Mouse (Mus musculus) embryonic facial prominence, embryonic 13.5 days (tissue): ENCODE measurements around the gene Rcc1l. TPM values are rescaled to one million over a fixed set of nuclear protein-coding genes. Genes with fewer than 3 reads are reported as not detected.

Experiments
- ATAC-seq: fragments of 200-750 bp; cut with Nextera tagmentation; 2 replicates; pipeline ENCODE4 v1.8.0; 2017; ENCODE audit warnings: low read depth; ENCODE audit not compliant: insufficient number of reproducible peaks, insufficient read depth, low FRiP score, low TSS enrichment
- H3K27ac ChIP-seq: fragments of 300-500 bp; sonication (generic); 2 replicates; pipeline ENCODE4 v1.5.1; 2015; ENCODE audit warnings: moderate library complexity, mild to moderate bottlenecking, inconsistent platforms
- H3K27me3 ChIP-seq: fragments of 300-500 bp; sonication (generic); 2 replicates; pipeline ENCODE4 v1.6.1; 2015; ENCODE audit warnings: mild to moderate bottlenecking, inconsistent platforms
- H3K36me3 ChIP-seq: fragments of 300-500 bp; sonication (generic); 2 replicates; pipeline ENCODE4 v1.6.1; 2015; ENCODE audit warnings: mild to moderate bottlenecking, inconsistent platforms
- H3K4me1 ChIP-seq: fragments of 300-500 bp; sonication (generic); 2 replicates; pipeline ENCODE4 v1.6.1; 2015; ENCODE audit warnings: inconsistent platforms
- H3K4me2 ChIP-seq: fragments of 300-500 bp; sonication (generic); 2 replicates; pipeline ENCODE4 v1.6.1; 2015; ENCODE audit warnings: moderate library complexity, mild to moderate bottlenecking, inconsistent platforms
- H3K4me3 ChIP-seq: fragments of 300-500 bp; sonication (generic); 2 replicates; pipeline ENCODE4 v1.5.1; 2015; ENCODE audit warnings: mild to moderate bottlenecking, inconsistent platforms
- H3K9ac ChIP-seq: fragments of 300-500 bp; sonication (generic); 2 replicates; pipeline ENCODE4 v1.6.1; 2015; ENCODE audit warnings: mild to moderate bottlenecking, inconsistent platforms
- H3K9me3 ChIP-seq: fragments of 300-500 bp; sonication (generic); 2 replicates; pipeline ENCODE4 v1.6.1; 2016; ENCODE audit warnings: inconsistent platforms
- WGBS: fragments of 180-500 bp; shearing (Covaris S2); methylation state at CpG from one replicate; pipeline ENCODE4 v1.1.7; 2015; ENCODE audit warnings: mixed read lengths; 5-methylcytosine and 5-hydroxymethylcytosine counted together
- polyA plus RNA-seq: library from polyadenylated mRNA; unstranded; fragments of >200 nt; fragmentation: Nextera tagmentation; extraction: Ambion mirVana; gene quantifications from 2 replicates; pipeline ENCODE4 v1.2.1, GENCODE M21; 2015

Gene Rcc1l
- polyA plus RNA-seq, 1 experiment from 2014 or later: 36.9 TPM

- WGBS: 79% methylated on average over 5 of the region's 5 CpGs
- H3K4me1 ChIP-seq: no peaks in the 10 kb centered on the region
- no peak overlapping the region for H3K27ac ChIP-seq
- peaks cover 77% of the 10 kb centered on the region for H3K36me3 ChIP-seq
- H3K4me3 ChIP-seq: no peak overlapping the region
- ATAC-seq: no peak
- H3K9ac ChIP-seq: no peak overlapping the region
- H3K9me3 ChIP-seq: no peaks in the 10 kb centered on the region
- no peak overlapping the region for H3K4me2 ChIP-seq
- H3K27me3 ChIP-seq: no peaks in the 10 kb centered on the region
Observed at GRCm38 (mm10) chr5:134137933-134138332, 38.6 kb downstream of the Rcc1l start.

- 96% methylated on average over 12 of the region's 12 CpGs for WGBS
- Histone ChIP-seq H3K4me3 (no peak overlapping the region), H3K36me3 (peaks cover 63% of the 10 kb centered on the region), H3K27ac (no peak overlapping the region), H3K9ac (no peak overlapping the region), H3K9me3 (no peaks in the 10 kb centered on the region), H3K27me3 (no peaks in the 10 kb centered on the region), H3K4me1 (no peaks in the 10 kb centered on the region), H3K4me2 (no peak overlapping the region)
- no peak for ATAC-seq
Observed at GRCm38 (mm10) chr5:134136022-134136421, 40.6 kb downstream of the Rcc1l start.

- ATAC-seq: no peak
- Histone ChIP-seq H3K4me1 (no peaks in the 10 kb centered on the region), H3K27me3 (no peaks in the 10 kb centered on the region), H3K4me3 (no peak overlapping the region), H3K9ac (no peak overlapping the region), H3K36me3 (peaks cover 51% of the 10 kb centered on the region), H3K27ac (no peak overlapping the region), H3K9me3 (0 out of 2 replicates have a peak, but pooled peaks cover 2% of the 10 kb centered on the region), H3K4me2 (no peak overlapping the region)
- 48% methylated on average over 4 of the region's 4 CpGs for WGBS
Observed at GRCm38 (mm10) chr5:134131586-134131985, 45.0 kb downstream of the Rcc1l start.

GRCm38 (mm10) chr5:134126232-134126631 lies 50.3 kb downstream of the Rcc1l start:
- Histone ChIP-seq H3K36me3 (peaks cover 27% of the 10 kb centered on the region), H3K27me3 (no peaks in the 10 kb centered on the region), H3K4me3 (no peak overlapping the region), H3K27ac (no peak overlapping the region), H3K9me3 (0 out of 2 replicates have a peak, but pooled peaks cover 3% of the 10 kb centered on the region), H3K4me2 (no peak overlapping the region), H3K4me1 (no peaks in the 10 kb centered on the region), H3K9ac (no peak overlapping the region)
- ATAC-seq: no peak
- 87% methylated on average over 2 of the region's 2 CpGs for WGBS

GRCm38 (mm10) chr5:134123846-134124245 lies 52.7 kb downstream of the Rcc1l start:
- Histone ChIP-seq H3K4me3 (no peak overlapping the region), H3K9ac (no peak overlapping the region), H3K36me3 (peaks cover 33% of the 10 kb centered on the region), H3K27ac (no peak overlapping the region), H3K4me1 (peaks cover 5% of the 10 kb centered on the region; the same call in 1 of the 2 replicates), H3K9me3 (0 out of 2 replicates have a peak, but pooled peaks cover 3% of the 10 kb centered on the region), H3K4me2 (no peak overlapping the region), H3K27me3 (no peaks in the 10 kb centered on the region)
- WGBS: 84% methylated on average over 6 of the region's 6 CpGs
- ATAC-seq: no peak

GRCm38 (mm10) chr5:134121893-134122259 lies 54.7 kb downstream of the Rcc1l start:
- no peak overlapping the region for H3K4me2 ChIP-seq
- H3K27me3 ChIP-seq: no peaks in the 10 kb centered on the region
- H3K4me3 ChIP-seq: no peak overlapping the region
- no peak for ATAC-seq
- 0 out of 2 replicates have a peak, but pooled peaks cover 3% of the 10 kb centered on the region for H3K9me3 ChIP-seq
- no peak overlapping the region for H3K27ac ChIP-seq
- 78% methylated on average over 4 of the region's 4 CpGs for WGBS
- peaks cover 31% of the 10 kb centered on the region for H3K36me3 ChIP-seq
- peaks cover 5% of the 10 kb centered on the region; the same call in 1 of the 2 replicates for H3K4me1 ChIP-seq
- H3K9ac ChIP-seq: no peak overlapping the region

GRCm38 (mm10) chr5:134121138-134121892 lies 55.3 kb downstream of the Rcc1l start:
- no peak overlapping the region for H3K4me3 ChIP-seq
- peaks cover 27% of the 10 kb centered on the region; the same call in 1 of the 2 replicates for H3K36me3 ChIP-seq
- no peak overlapping the region for H3K4me2 ChIP-seq
- WGBS: 75% methylated on average over 9 of the region's 9 CpGs
- no peaks in the 10 kb centered on the region for H3K27me3 ChIP-seq
- no peak overlapping the region for H3K27ac ChIP-seq
- H3K4me1 ChIP-seq: peaks cover 5% of the 10 kb centered on the region; the same call in 1 of the 2 replicates
- no peak overlapping the region for H3K9ac ChIP-seq
- ATAC-seq: no peak
- H3K9me3 ChIP-seq: no peaks in the 10 kb centered on the region

GRCm38 (mm10) chr5:134120135-134120534 lies 56.4 kb downstream of the Rcc1l start:
- 89% methylated on average over 3 of the region's 3 CpGs for WGBS
- Histone ChIP-seq H3K9ac (no peak overlapping the region), H3K4me2 (no peak overlapping the region), H3K27ac (no peak overlapping the region), H3K9me3 (no peaks in the 10 kb centered on the region), H3K4me1 (peaks cover 5% of the 10 kb centered on the region; the same call in 1 of the 2 replicates), H3K4me3 (no peak overlapping the region), H3K36me3 (peaks cover 24% of the 10 kb centered on the region; the same call in 1 of the 2 replicates), H3K27me3 (no peaks in the 10 kb centered on the region)
- ATAC-seq: no peak

GRCm38 (mm10) chr5:134119481-134120120 lies 57.0 kb downstream of the Rcc1l start:
- WGBS: 52% methylated on average over 10 of the region's 10 CpGs
- H3K27ac ChIP-seq: no peak overlapping the region
- H3K9me3 ChIP-seq: no peaks in the 10 kb centered on the region
- no peak for ATAC-seq
- peaks cover 24% of the 10 kb centered on the region; the same call in 1 of the 2 replicates for H3K36me3 ChIP-seq
- H3K27me3 ChIP-seq: no peaks in the 10 kb centered on the region
- peaks cover 5% of the 10 kb centered on the region; the same call in 1 of the 2 replicates for H3K4me1 ChIP-seq
- H3K4me2 ChIP-seq: no peak overlapping the region
- H3K4me3 ChIP-seq: no peak overlapping the region
- H3K9ac ChIP-seq: no peak overlapping the region

GRCm38 (mm10) chr5:134118798-134119407 lies 57.7 kb downstream of the Rcc1l start:
- H3K9ac ChIP-seq: no peak overlapping the region
- WGBS: 91% methylated on average over 15 of the region's 15 CpGs
- ATAC-seq: no peak
- no peak overlapping the region for H3K27ac ChIP-seq
- peaks cover 21% of the 10 kb centered on the region; the same call in 1 of the 2 replicates for H3K36me3 ChIP-seq
- no peaks in the 10 kb centered on the region for H3K27me3 ChIP-seq
- no peak overlapping the region for H3K4me3 ChIP-seq
- H3K4me1 ChIP-seq: peaks cover 5% of the 10 kb centered on the region; the same call in 1 of the 2 replicates
- no peaks in the 10 kb centered on the region for H3K9me3 ChIP-seq
- no peak overlapping the region for H3K4me2 ChIP-seq

- Histone ChIP-seq H3K4me1 (peaks cover 5% of the 10 kb centered on the region; the same call in 1 of the 2 replicates), H3K4me3 (no peak overlapping the region), H3K9ac (no peak overlapping the region), H3K9me3 (no peaks in the 10 kb centered on the region), H3K27me3 (no peaks in the 10 kb centered on the region), H3K36me3 (peaks cover 31% of the 10 kb centered on the region), H3K27ac (no peak overlapping the region), H3K4me2 (no peak overlapping the region)
- ATAC-seq: no peak
- 94% methylated on average over 7 of the region's 7 CpGs for WGBS
Observed at GRCm38 (mm10) chr5:134115639-134116259, 60.8 kb downstream of the Rcc1l start.
